Mouse (Mus musculus) midbrain, embryonic 13.5 days (tissue): ENCODE results near the gene Etfdh. TPM values are rescaled to one million over a fixed set of nuclear protein-coding genes. Genes with fewer than 3 reads are reported as not detected.
"Not testable (repeated sequence)": the region's sequence is repeated elsewhere in the genome, so short reads cannot be mapped to it uniquely, and the experiment has no call there.

Experiments used
- ATAC-seq: fragments of 200-750 bp; cut with Nextera tagmentation; 2 replicates; pipeline ENCODE4 v1.8.0; 2017; ENCODE audit warnings: mild to moderate bottlenecking, moderate TSS enrichment, moderate library complexity
- H3K27ac ChIP-seq: fragments of 300-500 bp; sonication (generic); 2 replicates; pipeline ENCODE4 v1.5.1; 2015; ENCODE audit warnings: inconsistent platforms, mild to moderate bottlenecking, moderate library complexity
- H3K27me3 ChIP-seq: fragments of 300-500 bp; sonication (generic); 2 replicates; pipeline ENCODE4 v1.6.1; 2015; ENCODE audit warnings: mild to moderate bottlenecking, inconsistent platforms
- H3K36me3 ChIP-seq: fragments of 300-500 bp; sonication (generic); 2 replicates; pipeline ENCODE4 v1.6.1; 2015; ENCODE audit warnings: mild to moderate bottlenecking, inconsistent platforms
- H3K4me1 ChIP-seq: fragments of 300-500 bp; sonication (generic); replicated peaks from 2 replicates; pipeline ENCODE4 v1.6.1; 2015; ENCODE audit warnings: inconsistent platforms
- H3K4me2 ChIP-seq: fragments of 300-500 bp; sonication (generic); replicated peaks from 2 replicates; pipeline ENCODE4 v1.6.1; 2015; ENCODE audit warnings: moderate library complexity, mild to moderate bottlenecking, inconsistent platforms
- H3K4me3 ChIP-seq: fragments of 300-500 bp; sonication (generic); replicated peaks from 2 replicates; pipeline ENCODE4 v1.5.1; 2015; ENCODE audit warnings: mild to moderate bottlenecking, inconsistent platforms
- H3K9ac ChIP-seq: fragments of 300-500 bp; sonication (generic); replicated peaks from 2 replicates; pipeline ENCODE4 v1.6.1; 2015; ENCODE audit warnings: mild to moderate bottlenecking, inconsistent platforms
- H3K9me3 ChIP-seq: fragments of 300-500 bp; sonication (generic); 2 replicates; pipeline ENCODE4 v1.6.1; 2016; ENCODE audit warnings: mild to moderate bottlenecking, inconsistent platforms
- WGBS: fragments of 180-500 bp; shearing (Covaris S2); methylation state at CpG from one replicate; pipeline ENCODE4 v1.1.7; 2015; 5-methylcytosine and 5-hydroxymethylcytosine counted together
- polyA plus RNA-seq: library from polyadenylated mRNA; unstranded; fragments of >200 nt; fragmentation: Nextera tagmentation; extraction: Ambion mirVana; gene quantifications from 2 replicates; pipeline ENCODE4 v1.2.1, GENCODE M21; 2015

The Etfdh gene
- polyA plus RNA-seq, 1 experiment from 2014 or later = 49.3 TPM

DNA sequence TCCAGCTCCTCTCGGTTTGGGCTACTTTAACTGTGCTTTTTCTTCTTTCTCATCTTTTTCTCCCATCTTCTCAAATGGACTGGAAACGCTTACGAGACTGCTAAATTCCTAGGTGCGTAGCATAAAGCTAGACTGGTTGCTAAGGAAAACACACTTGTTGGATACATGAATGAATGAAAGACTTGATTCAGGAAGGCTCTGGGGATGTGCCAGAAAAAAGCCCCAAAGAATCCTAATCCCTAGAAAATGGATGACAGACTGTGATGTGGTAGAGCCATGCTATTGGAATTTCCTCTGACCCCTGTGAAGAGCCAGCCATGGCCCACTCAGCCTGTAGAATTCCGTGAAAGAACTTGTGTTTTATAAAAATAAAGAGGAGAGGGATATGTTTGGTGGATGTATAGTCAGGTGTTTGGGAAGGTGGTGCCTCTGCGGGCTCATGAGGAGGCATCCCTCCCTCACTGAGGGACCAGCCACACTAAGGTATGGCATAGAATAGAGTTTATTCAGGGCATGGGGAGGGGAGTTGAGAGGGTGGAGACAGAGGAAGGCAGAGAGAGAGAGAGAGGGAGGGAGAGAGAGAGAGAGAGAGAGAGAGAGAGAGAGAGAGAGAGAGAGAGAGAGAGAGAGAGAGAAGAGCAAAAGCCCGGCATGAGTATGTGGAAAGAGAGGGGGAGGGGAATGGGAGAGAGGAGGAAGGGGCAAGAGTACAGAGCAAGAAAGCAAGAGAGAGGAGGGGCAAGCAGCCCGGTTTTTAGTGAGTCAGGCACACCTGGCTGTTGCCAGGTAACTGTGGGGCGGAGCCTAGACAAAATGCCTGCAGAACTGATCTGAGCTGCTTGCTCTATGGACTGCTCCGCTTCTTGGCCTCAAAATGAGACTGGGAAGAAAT, 53.5 kb downstream of the Etfdh start:
- H3K4me2 ChIP-seq = 0 out of 2 replicates have a peak overlapping the region, but pooled peaks have one; percentile 15
- H3K4me3 ChIP-seq = no peak overlapping the region
- H3K27ac ChIP-seq = peak overlapping the region; percentile 44; the same call in 1 of the 2 replicates
- peak; percentile 83 for ATAC-seq
- H3K9ac ChIP-seq = no peak overlapping the region
- peaks cover 15% of the 10 kb centered on the region for H3K4me1 ChIP-seq
- 17% methylated on average over 10 of the region's 10 CpGs for WGBS
- H3K27me3 ChIP-seq = no peaks in the 10 kb centered on the region
- H3K9me3 ChIP-seq = no peaks in the 10 kb centered on the region
- H3K36me3 ChIP-seq = no peaks in the 10 kb centered on the region

DNA sequence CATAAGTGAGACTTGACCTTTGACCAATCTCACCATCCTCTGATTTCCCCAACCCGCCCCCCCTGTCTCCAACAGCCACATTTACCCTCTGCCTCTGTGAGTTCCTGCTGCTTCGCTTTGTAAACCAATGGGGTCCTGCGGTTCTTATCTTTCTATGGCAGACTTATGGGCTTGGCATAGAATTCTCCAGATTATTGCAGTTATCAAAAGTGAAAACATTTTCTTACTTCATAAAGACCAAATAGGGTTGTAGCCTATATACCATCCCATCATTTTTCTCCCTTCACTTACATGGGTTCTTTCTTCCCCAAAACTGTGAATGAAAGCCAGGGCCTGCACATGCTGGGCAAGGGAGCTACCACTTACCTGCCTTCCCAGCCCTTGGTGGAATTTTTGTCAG, 55.0 kb downstream of the Etfdh start:
- 83% methylated on average over 3 of the region's 3 CpGs for WGBS
- H3K9me3 ChIP-seq = no peaks in the 10 kb centered on the region
- no peak for ATAC-seq
- no peak overlapping the region for H3K9ac ChIP-seq
- no peaks in the 10 kb centered on the region for H3K36me3 ChIP-seq
- H3K27ac ChIP-seq = no peak overlapping the region
- no peak overlapping the region for H3K4me2 ChIP-seq
- no peaks in the 10 kb centered on the region for H3K27me3 ChIP-seq
- peaks cover 15% of the 10 kb centered on the region for H3K4me1 ChIP-seq
- no peak overlapping the region for H3K4me3 ChIP-seq

DNA sequence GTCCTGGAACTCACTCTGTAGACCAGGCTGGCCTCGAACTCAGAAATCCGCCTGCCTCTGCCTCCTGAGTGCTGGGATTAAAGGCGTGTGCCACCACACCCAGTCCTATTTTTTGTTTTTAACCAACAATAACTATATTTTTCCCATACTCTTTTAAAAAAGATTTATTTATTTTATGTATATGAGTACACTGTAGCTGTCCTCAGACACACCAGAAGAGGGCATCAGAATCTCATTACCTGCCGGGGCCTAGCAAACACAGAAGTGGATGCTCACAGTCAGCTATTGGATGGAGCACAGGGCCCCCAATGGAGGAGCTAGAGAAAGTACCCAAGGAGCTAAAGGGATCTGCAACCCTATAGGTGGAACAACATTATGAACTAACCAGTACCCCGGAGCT, 55.9 kb downstream of the Etfdh start:
- not testable (repeated sequence) for H3K4me2 ChIP-seq, ATAC-seq, H3K9me3 ChIP-seq, H3K4me3 ChIP-seq, H3K36me3 ChIP-seq, H3K9ac ChIP-seq, H3K27ac ChIP-seq, H3K27me3 ChIP-seq
- peaks cover 15% of the 10 kb centered on the region for H3K4me1 ChIP-seq
- WGBS = 96% methylated on average over 5 of the region's 5 CpGs

DNA sequence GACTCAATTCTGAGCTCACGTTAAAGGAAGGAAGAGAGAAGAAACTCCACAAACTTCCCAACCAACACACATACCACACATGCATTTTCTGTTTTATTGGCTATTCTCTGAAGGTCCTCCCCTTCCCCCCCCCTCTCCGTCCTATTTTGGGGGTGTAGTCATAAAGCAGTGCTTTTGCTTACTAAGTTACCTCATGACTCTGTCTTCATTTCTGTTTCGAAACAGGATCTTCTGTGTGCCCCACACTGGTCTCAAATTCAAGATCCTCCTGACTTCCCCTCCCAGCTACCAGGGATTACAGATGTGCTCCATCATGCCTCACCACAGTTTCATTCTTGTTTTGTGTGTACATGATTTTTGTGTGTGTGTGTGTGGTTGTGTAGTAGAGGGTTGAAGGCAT, 56.9 kb downstream of the Etfdh start:
- no peak overlapping the region for H3K4me3 ChIP-seq

DNA sequence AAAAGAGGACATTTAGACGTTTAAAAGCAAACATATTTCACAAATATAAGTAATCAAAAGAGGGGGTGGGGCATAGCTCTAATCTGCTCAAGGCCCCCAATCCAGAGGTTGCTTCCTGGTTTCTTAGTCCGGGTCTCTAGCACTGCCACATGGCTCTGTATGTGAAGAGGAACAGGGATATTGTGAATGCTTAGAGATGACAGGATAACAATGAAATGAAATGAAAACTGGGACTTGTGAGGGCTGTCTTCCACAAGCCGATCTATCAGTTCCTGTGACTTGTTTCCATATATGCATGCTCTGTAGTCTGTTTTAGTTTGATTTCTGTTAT, 60.0 kb downstream of the Etfdh start:
- H3K9me3 ChIP-seq = no peaks in the 10 kb centered on the region
- H3K27ac ChIP-seq = no peak overlapping the region
- no peak for ATAC-seq
- no peak overlapping the region for H3K4me3 ChIP-seq
- H3K27me3 ChIP-seq = no peaks in the 10 kb centered on the region
- H3K4me2 ChIP-seq = no peak overlapping the region
- WGBS = 82% methylated on average over 3 of the region's 3 CpGs
- H3K9ac ChIP-seq = no peak overlapping the region
- H3K4me1 ChIP-seq = peaks cover 16% of the 10 kb centered on the region
- no peaks in the 10 kb centered on the region for H3K36me3 ChIP-seq

More for the DNA sequence above, 56.9 kb downstream of the Etfdh start:
- H3K27me3 ChIP-seq = no peaks in the 10 kb centered on the region
- H3K4me2 ChIP-seq = no peak overlapping the region
- 72% methylated on average over 3 of the region's 3 CpGs for WGBS
- no peak overlapping the region for H3K27ac ChIP-seq
- H3K9ac ChIP-seq = no peak overlapping the region
- no peak for ATAC-seq
- no peaks in the 10 kb centered on the region for H3K36me3 ChIP-seq
- H3K9me3 ChIP-seq = no peaks in the 10 kb centered on the region
- peaks cover 15% of the 10 kb centered on the region for H3K4me1 ChIP-seq

DNA sequence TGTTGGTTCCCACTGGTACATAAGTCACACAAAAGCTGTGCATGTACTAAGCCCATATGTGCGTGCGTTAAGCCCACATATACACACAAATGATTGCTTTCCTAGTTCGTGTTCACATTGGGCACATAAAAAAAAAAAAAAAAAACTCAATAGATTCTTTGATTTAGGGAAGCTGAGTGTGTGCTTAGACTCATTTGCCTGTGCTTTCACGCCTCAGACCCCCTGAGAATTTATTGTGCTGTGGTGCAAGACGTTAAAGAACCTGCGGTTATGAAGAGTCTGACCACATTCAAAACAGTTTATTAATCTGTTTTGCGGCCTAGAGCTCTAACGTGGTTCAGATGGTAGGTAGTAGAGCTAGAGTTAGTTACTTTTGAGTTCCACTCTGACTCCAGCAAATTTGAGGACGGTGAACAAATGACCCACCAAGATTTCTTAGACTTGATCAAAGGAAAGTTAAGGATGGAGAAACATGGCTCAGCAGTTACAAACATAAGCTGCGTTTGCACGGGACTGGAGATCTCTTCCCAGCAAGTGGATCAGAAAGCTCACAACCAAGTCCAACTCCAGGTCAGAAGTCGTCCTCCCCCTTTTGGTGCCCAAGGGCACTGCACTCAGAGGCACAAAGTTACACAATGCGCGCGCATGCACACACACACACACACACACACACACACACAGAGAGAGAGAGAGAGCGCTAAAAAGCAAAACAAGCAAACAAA, 60.5 kb downstream of the Etfdh start:
- Histone ChIP-seq H3K4me1 (peaks cover 16% of the 10 kb centered on the region), H3K9ac (no peak overlapping the region), H3K36me3 (no peaks in the 10 kb centered on the region), H3K27me3 (no peaks in the 10 kb centered on the region), H3K4me2 (peak overlapping the region; percentile 81), H3K9me3 (no peaks in the 10 kb centered on the region), H3K4me3 (peak overlapping the region; percentile 87), H3K27ac (no peak overlapping the region)
- ATAC-seq = no peak
- 86% methylated on average over 16 of the region's 16 CpGs for WGBS

DNA sequence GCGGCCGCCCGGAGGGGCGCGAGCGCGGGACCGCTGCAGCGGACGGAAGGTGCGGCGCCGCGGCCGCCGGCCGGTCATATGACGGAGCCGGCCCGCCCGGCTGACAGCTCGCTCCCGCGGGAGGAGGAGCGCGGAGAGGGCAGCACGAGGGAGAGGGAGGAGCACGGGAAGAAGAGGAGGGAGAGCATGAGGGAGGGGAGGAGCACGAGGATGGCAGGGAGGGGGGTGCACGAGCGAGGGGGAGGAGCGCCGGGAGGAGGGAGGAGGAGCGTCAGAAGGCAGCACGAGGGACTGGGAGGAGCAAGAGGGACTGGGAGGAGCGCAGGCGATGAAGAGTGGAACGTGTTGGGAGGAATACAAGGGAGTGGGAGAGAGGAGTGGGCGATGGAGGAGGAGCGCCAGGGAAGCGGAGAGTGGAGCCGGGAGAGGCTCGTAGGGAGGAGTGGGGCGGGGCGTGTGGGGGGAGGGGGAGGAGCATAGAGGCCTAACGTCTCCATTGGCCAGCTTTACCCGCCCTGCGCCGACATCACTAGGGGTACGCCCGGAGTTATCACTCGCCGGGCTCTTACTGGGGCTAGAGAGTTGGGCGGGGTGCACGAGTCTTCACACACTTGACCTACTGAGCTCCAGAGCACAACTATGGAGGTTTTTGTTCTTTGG, 61.5 kb downstream of the Etfdh start, which contains the start of gene Fnip2:
TSS of gene Fnip2 (minus strand) at position 94 of the 660 bp plus-strand sequence.
- under 1% methylated on average over 53 of the region's 55 CpGs for WGBS
- peak within 1 kb of the TSS; percentile 83 for H3K27ac ChIP-seq
- H3K4me3 ChIP-seq = peak within 1 kb of the TSS; percentile 87
- H3K9me3 ChIP-seq = no peaks in the 10 kb centered on the region
- peaks cover 16% of the 10 kb centered on the region for H3K4me1 ChIP-seq
- ATAC-seq = peak; percentile 96
- peak within 1 kb of the TSS; percentile 81 for H3K4me2 ChIP-seq
- peak within 1 kb of the TSS; percentile 80 for H3K9ac ChIP-seq
- no peaks in the 10 kb centered on the region for H3K36me3 ChIP-seq
- no peaks in the 10 kb centered on the region for H3K27me3 ChIP-seq

DNA sequence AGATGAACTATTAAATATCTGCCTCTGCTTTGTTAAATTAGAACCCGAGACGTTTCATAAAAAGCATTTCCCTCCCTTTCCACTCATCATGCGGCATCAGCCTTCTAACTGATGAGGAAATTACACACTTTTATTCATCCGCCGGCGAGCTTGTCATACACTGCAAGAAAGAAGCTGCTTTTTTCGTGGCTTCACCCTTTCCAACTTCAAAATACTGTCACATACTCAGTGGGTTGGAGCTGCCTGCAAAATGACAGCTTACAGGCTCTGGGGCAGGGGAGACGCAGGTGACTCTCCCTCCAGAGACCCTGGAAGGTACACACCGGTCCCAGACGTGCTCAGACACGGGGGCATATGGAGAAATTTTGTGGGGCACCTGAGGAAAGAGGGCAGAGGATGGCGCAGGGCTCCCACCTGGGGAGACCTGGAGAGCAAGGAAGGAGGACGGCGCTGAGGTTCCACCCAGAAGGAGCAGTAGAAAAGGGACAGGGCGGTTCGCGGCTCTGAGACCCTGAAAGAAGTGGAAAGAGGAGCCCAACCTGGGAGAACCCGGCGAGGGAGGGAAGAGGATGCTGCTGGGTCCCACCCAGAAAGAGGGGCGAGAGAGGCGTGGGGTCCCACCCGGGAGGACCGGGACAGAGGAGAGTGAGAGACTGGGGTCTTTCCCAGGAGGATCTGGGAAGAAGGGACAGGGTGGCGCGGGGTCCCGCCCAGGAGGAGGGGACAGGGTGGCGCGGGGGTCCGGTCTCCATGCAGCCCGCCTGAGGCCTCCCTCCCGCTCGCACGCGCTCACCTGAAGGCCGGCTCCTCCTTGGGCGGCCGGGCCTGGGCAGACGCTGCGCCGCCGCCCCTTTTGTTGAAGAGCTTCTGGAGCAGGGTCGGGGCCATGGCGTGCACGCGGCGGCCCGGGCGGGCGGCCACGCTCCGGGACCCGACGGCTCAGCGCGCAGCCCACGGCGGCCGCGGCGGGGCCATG, 62.3 kb downstream of the Etfdh start:
- H3K4me2 ChIP-seq = peak overlapping the region; percentile 81
- ATAC-seq = peak; percentile 82

DNA sequence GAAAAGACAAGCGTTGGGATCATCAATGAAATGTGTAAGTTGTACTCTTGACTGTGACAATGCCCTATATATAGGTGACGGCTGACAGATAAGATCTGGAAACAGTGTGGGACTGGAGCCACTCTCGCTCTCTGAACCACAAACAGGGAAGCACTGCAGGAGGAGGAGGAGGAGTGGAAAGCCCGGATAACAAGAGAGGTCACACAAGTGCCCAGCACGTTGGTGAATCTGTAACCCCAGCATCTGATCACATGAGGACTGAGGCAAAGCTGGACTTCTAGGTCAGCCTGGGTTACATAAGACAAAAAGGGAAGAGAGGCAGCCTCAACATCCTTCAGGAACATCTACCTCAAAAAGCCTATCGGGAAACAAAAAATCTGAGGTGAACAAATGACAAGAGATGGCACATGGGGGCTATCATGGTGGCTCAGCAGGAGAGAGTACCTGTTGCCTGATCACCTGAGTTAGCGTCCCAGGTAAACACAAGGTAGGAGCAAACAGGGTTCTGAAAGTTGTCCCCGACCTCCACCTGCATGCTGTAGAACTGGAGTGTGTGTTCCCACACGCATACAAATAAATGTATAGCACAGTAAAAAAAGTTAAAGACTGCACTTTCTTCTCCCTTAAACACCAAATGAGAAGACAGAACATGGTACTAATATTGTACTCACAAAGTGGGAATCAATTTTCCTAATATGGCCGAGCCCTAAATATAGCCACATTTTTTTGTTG, 64.3 kb downstream of the Etfdh start:
- Histone ChIP-seq H3K4me1 (peaks cover 16% of the 10 kb centered on the region), H3K27ac (no peak overlapping the region), H3K36me3 (no peaks in the 10 kb centered on the region), H3K9ac (no peak overlapping the region), H3K27me3 (no peaks in the 10 kb centered on the region), H3K4me3 (no peak overlapping the region), H3K4me2 (no peak overlapping the region), H3K9me3 (no peaks in the 10 kb centered on the region)
- no peak for ATAC-seq
- 87% methylated on average over 10 of the region's 10 CpGs for WGBS

More for the DNA sequence above, 62.3 kb downstream of the Etfdh start:
- Histone ChIP-seq H3K9ac (peak overlapping the region; percentile 80), H3K27me3 (no peaks in the 10 kb centered on the region), H3K9me3 (no peaks in the 10 kb centered on the region), H3K36me3 (no peaks in the 10 kb centered on the region), H3K4me3 (peak overlapping the region; percentile 87), H3K27ac (peak overlapping the region; percentile 83), H3K4me1 (peaks cover 16% of the 10 kb centered on the region)
- 2% methylated on average over 59 of the region's 60 CpGs for WGBS

DNA sequence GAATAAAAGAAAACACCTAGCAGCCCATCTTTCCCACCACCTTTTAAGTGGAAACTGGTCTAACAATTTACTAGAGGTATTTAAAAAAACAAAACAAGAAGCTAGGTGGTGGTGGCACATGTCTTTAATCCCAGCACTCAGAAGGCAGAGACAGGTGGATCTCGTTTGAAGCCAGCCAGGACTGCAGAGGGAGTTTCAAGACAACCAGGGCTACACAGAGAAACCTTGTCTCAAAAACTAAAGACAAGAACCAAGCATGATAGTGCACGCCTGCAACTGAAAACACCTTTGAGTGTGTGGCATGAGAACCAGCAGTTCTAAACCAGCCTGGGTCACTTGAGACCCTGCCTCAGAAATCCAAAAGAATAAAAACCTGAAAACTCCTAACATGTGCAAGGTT, 65.8 kb downstream of the Etfdh start:
- Histone ChIP-seq H3K36me3 (no peaks in the 10 kb centered on the region), H3K9ac (no peak overlapping the region), H3K9me3 (no peaks in the 10 kb centered on the region), H3K4me1 (peaks cover 16% of the 10 kb centered on the region), H3K4me3 (no peak overlapping the region), H3K27me3 (no peaks in the 10 kb centered on the region), H3K4me2 (no peak overlapping the region), H3K27ac (no peak overlapping the region)
- 84% methylated on average over 2 of the region's 2 CpGs for WGBS
- no peak for ATAC-seq
